Mouse (Mus musculus) heart, embryonic 11.5 days (tissue): Measurements from ENCODE around the gene Gm17359. TPM values are rescaled to one million over a fixed set of nuclear protein-coding genes. Genes with fewer than 3 reads are reported as not detected.

Experiments used
- ATAC-seq: fragments of 200-750 bp; cut with Nextera tagmentation; replicated peaks from 2 replicates; pipeline ENCODE4 v1.8.0; 2017; ENCODE audit warnings: moderate library complexity; ENCODE audit not compliant: insufficient number of reproducible peaks, low FRiP score, low TSS enrichment
- H3K27ac ChIP-seq: fragments of 300-500 bp; sonication (generic); 2 replicates; pipeline ENCODE4 v1.5.1; 2014; ENCODE audit warnings: mild to moderate bottlenecking, low read depth, low read length
- H3K27me3 ChIP-seq: fragments of 300-500 bp; sonication (generic); 2 replicates; pipeline ENCODE4 v1.6.1; 2014; ENCODE audit warnings: mild to moderate bottlenecking, low read length, mixed read lengths; ENCODE audit not compliant: control insufficient read depth, insufficient read depth
- H3K36me3 ChIP-seq: fragments of 300-500 bp; sonication (generic); 2 replicates; pipeline ENCODE4 v1.6.1; 2014; ENCODE audit warnings: mild to moderate bottlenecking, low read length, moderate library complexity, mixed read lengths; ENCODE audit not compliant: control insufficient read depth, insufficient read depth
- H3K4me1 ChIP-seq: fragments of 300-500 bp; sonication (generic); 2 replicates; pipeline ENCODE4 v1.6.1; 2014; ENCODE audit warnings: low read length; ENCODE audit not compliant: control insufficient read depth, insufficient read depth
- H3K4me2 ChIP-seq: fragments of 300-500 bp; sonication (generic); 2 replicates; pipeline ENCODE4 v1.6.1; 2014; ENCODE audit warnings: mild to moderate bottlenecking, moderate library complexity
- H3K4me3 ChIP-seq: fragments of 300-500 bp; sonication (generic); 2 replicates; pipeline ENCODE4 v1.5.1; 2014; ENCODE audit warnings: low read depth, low read length
- H3K9ac ChIP-seq: fragments of 300-500 bp; sonication (generic); 2 replicates; pipeline ENCODE4 v1.6.1; 2014; ENCODE audit warnings: mild to moderate bottlenecking, low read depth, low read length, moderate library complexity
- H3K9me3 ChIP-seq: fragments of 300-500 bp; sonication (generic); replicated peaks from 2 replicates; pipeline ENCODE4 v1.6.1; 2016; ENCODE audit warnings: low read length; ENCODE audit not compliant: control insufficient read depth
- WGBS: fragments of 180-500 bp; shearing (Covaris S2); extraction: QIAGEN DNeasy Blood & Tissue Kit; methylation state at CpG from one replicate; pipeline ENCODE4 v1.1.7; 2014; ENCODE audit not compliant: insufficient replicate concordance; 5-methylcytosine and 5-hydroxymethylcytosine counted together
- polyA plus RNA-seq: library from polyadenylated mRNA; unstranded; fragments of >200 nt; fragmentation: Nextera tagmentation; extraction: Ambion mirVana; gene quantifications from 2 replicates; pipeline ENCODE4 v1.2.1, GENCODE M21; 2014

Gene Gm17359
- polyA plus RNA-seq, 1 experiment from 2014 or later = not detected

- no peaks in the 10 kb centered on the region for H3K27me3 ChIP-seq
- ATAC-seq = no peak
- 90% methylated on average over 7 of the region's 7 CpGs for WGBS
Observed at GRCm38 (mm10) chr3:79333051-79333450, 3.4 kb upstream of the Gm17359 start.

GRCm38 (mm10) chr3:79333643-79334200 lies 2.7 kb upstream of the Gm17359 start:
- no peaks in the 10 kb centered on the region for H3K4me1 ChIP-seq
- no peak for ATAC-seq
- no peak overlapping the region for H3K27ac ChIP-seq
- no peaks in the 10 kb centered on the region for H3K36me3 ChIP-seq
- H3K4me3 ChIP-seq = no peak overlapping the region
- no peaks in the 10 kb centered on the region for H3K27me3 ChIP-seq
- H3K9me3 ChIP-seq = no peaks in the 10 kb centered on the region
- H3K4me2 ChIP-seq = no peak overlapping the region
- no peak overlapping the region for H3K9ac ChIP-seq
- 59% methylated on average over 8 of the region's 8 CpGs for WGBS

More at GRCm38 (mm10) chr3:79333051-79333450, 3.4 kb upstream of the Gm17359 start:
- no peaks in the 10 kb centered on the region for H3K36me3 ChIP-seq
- no peak overlapping the region for H3K4me2 ChIP-seq
- H3K4me3 ChIP-seq = no peak overlapping the region
- no peak overlapping the region for H3K9ac ChIP-seq
- H3K9me3 ChIP-seq = no peaks in the 10 kb centered on the region
- H3K27ac ChIP-seq = no peak overlapping the region
- H3K4me1 ChIP-seq = no peaks in the 10 kb centered on the region

GRCm38 (mm10) chr3:79340737-79341136 lies 4.3 kb downstream of the Gm17359 start:
- ATAC-seq = no peak
- no peak overlapping the region for H3K4me2 ChIP-seq
- H3K9ac ChIP-seq = no peak overlapping the region
- no peak overlapping the region for H3K27ac ChIP-seq
- H3K4me3 ChIP-seq = no peak overlapping the region
- H3K27me3 ChIP-seq = no peaks in the 10 kb centered on the region
- H3K9me3 ChIP-seq = no peaks in the 10 kb centered on the region
- WGBS = 40% methylated on average over 3 of the region's 3 CpGs
- H3K4me1 ChIP-seq = no peaks in the 10 kb centered on the region
- H3K36me3 ChIP-seq = no peaks in the 10 kb centered on the region

- 47% methylated on average over 17 of the region's 17 CpGs for WGBS
- Histone ChIP-seq H3K9me3 (no peaks in the 10 kb centered on the region), H3K36me3 (no peaks in the 10 kb centered on the region), H3K4me2 (no peak overlapping the region; the same call in 1 of the 2 replicates), H3K4me1 (no peaks in the 10 kb centered on the region), H3K9ac (no peak overlapping the region), H3K27me3 (no peaks in the 10 kb centered on the region), H3K4me3 (no peak overlapping the region), H3K27ac (no peak overlapping the region)
- no peak for ATAC-seq
Observed at GRCm38 (mm10) chr3:79342961-79343735, 6.7 kb downstream of the Gm17359 start.

GRCm38 (mm10) chr3:79349311-79349710 lies 12.8 kb downstream of the Gm17359 start:
- 52% methylated on average over 1 of the region's 1 CpGs for WGBS
- Histone ChIP-seq H3K4me2 (no peak overlapping the region), H3K4me1 (no peaks in the 10 kb centered on the region), H3K4me3 (no peak overlapping the region), H3K9ac (no peak overlapping the region), H3K36me3 (no peaks in the 10 kb centered on the region), H3K27ac (no peak overlapping the region), H3K27me3 (no peaks in the 10 kb centered on the region), H3K9me3 (no peaks in the 10 kb centered on the region)
- no peak for ATAC-seq

GRCm38 (mm10) chr3:79358721-79359120 lies 22.3 kb downstream of the Gm17359 start:
- Histone ChIP-seq H3K27me3 (no peaks in the 10 kb centered on the region), H3K27ac (no peak overlapping the region), H3K9ac (no peak overlapping the region), H3K4me3 (no peak overlapping the region), H3K36me3 (no peaks in the 10 kb centered on the region), H3K9me3 (no peaks in the 10 kb centered on the region), H3K4me1 (no peaks in the 10 kb centered on the region), H3K4me2 (no peak overlapping the region)
- no peak for ATAC-seq
- WGBS = 55% methylated on average over 4 of the region's 4 CpGs

GRCm38 (mm10) chr3:79360317-79361101 lies 24.0 kb downstream of the Gm17359 start:
- no peaks in the 10 kb centered on the region for H3K27me3 ChIP-seq
- no peak overlapping the region for H3K4me3 ChIP-seq
- H3K36me3 ChIP-seq = no peaks in the 10 kb centered on the region
- no peaks in the 10 kb centered on the region for H3K9me3 ChIP-seq
- ATAC-seq = no peak
- H3K9ac ChIP-seq = no peak overlapping the region
- no peak overlapping the region for H3K27ac ChIP-seq
- H3K4me2 ChIP-seq = no peak overlapping the region
- 58% methylated on average over 15 of the region's 15 CpGs for WGBS
- no peaks in the 10 kb centered on the region for H3K4me1 ChIP-seq

- no peaks in the 10 kb centered on the region for H3K36me3 ChIP-seq
- no peaks in the 10 kb centered on the region for H3K27me3 ChIP-seq
- H3K4me3 ChIP-seq = no peak overlapping the region
- H3K4me1 ChIP-seq = no peaks in the 10 kb centered on the region
- H3K27ac ChIP-seq = no peak overlapping the region
- no peak overlapping the region for H3K4me2 ChIP-seq
- H3K9me3 ChIP-seq = no peaks in the 10 kb centered on the region
- no peak overlapping the region for H3K9ac ChIP-seq
- WGBS = 52% methylated on average over 8 of the region's 8 CpGs
- no peak for ATAC-seq
Observed at GRCm38 (mm10) chr3:79366098-79366497, 29.6 kb downstream of the Gm17359 start.
